Mouse (Mus musculus) lung, postnatal 4 days (tissue): ENCODE data around the gene Sdhc.
A peak's percentile ranks its signal among the peaks of the same experiment; 100 is the strongest.
"Not testable (repeated sequence)": the region's sequence is repeated elsewhere in the genome, so short reads cannot be mapped to it uniquely, and the experiment has no call there.

Experiments
- DNase-seq, 2 experiments: peaks; one replicate each; pipeline ENCODE4 v3.0.0; 2021

Sdhc gene

DNA sequence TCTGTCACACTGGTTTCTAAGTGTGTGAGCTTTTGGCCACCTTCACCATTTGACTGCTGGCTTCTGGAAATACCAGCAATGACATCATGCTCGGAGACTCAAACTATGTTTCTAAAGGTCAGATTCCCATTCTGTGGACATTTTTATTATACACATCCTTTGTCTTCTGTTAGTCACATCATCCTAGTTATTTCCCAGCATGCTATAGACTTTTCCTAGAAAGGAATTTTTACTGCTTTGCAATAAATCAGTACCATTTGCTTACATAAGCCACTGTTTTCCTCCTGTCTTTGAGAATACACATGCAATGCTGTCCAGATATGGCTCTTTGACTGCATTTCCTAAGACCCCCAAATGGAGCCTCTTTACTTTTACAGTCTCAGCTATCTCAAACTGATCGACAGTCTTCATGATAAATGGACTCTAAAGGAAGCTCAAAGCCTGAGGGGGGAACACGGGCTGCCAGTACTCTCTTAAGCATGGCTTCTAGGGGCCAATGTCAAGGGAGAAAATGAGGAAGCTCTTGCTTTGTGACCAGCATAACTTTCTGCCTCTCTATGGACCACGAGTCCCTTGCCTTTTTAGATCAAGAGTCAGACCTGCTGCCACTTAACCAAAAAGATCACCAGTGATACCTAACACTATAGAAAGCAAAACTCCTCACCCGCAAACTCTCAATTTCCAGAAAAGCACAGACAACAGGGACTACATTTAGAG lies 15.4 kb upstream of the Sdhc start:
- no peak for DNase-seq

DNA sequence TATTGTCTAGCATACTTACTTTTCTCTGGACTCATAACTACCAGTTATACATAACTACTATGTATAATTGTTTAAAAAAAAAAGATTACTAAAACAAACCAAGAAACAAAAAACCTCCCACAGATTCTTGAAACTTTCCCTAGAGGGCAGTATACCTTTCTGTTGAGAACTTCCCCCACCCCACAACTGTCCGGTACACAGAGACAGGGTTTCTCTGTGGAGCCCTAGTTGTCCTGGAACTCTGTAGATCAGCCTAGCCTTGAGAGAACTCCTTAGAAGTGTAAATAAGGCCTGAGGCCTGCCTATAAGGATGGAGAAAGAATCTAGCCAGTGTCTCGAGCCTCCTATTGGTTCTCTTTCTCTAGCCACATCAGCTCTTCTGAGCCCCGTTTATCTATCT lies 13.9 kb upstream of the Sdhc start:
- DNase-seq = no peak

DNA sequence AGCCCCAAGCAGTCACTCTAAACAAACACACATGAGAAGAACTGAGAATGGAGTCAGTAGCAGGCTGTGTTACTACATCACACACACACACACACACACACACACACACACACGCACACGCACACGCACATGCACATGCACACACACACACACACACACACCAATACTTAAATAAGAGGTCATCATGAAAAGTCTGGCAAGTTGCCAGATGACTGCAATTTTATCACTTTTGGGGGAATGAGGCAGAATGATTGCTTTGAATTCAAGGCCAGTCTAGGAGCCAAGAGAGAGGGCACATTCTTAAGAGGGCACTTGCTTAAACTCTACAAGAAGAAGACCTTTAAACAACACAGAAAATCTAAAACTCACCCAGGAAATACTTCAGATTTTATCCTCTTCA lies 12.1 kb upstream of the Sdhc start:
- no peak for DNase-seq

DNA sequence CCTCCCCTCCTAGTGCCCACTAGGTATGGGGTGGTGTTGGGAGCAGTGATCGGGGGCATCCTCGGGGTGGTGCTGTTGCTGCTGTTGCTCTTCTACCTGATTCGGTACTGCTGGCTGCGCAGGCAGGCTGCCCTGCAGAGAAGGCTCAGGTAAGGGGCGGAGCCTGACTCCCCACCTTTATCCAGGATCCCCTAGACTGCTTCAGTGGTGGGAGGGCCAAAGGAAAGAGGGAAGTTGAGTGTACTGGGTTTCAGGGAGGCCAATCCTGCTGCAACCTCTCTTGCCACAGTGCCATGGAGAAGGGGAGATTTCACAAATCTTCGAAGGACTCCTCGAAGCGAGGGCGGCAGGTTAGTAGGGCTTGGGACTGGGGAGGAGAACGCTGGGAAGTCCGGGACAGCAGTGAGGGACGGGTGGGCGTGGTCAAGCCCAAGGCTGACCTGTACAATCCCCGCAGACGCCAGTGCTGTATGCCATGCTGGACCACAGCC lies 9.1 kb upstream of the Sdhc start:
- peak; percentile 28 to 45 for DNase-seq

DNA sequence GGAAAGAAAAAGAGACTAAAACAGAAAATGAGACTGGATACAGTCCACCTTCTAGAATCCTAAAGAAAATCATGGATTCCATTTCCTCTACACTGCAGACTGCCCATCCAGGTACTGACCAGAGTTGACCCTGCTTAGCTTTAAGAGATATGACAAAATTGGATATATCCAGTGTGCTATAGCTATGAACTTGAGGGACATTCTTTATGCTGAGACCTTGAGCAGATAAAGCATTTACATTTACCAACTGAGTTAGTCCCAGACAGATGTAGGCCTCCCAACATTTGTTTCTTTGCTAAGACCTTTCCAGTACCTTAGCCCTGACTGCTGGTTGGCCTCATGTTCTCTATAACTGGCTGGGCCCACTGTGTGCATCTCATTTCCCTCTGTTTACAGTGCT lies 7.6 kb upstream of the Sdhc start:
- no peak for DNase-seq

DNA sequence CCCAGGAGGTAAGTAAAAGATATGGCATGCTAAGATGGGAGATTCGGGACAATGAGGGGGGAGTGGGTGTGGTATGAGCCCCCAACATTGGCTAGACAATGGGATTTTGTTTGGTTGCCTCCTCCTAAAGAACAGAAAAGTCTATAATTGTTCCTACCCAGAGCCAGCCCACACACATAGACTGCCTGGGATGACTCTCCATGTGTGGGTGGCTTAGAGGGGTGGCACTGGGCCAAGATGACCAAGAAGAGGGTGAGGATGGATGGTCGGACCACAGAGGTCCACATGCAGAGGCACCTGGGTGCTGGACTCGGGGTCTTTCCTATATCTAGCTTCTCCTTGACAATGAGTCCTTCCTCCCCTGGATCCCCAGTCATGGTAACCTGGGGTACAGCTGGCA lies 6.2 kb upstream of the Sdhc start:
- no peak for DNase-seq

DNA sequence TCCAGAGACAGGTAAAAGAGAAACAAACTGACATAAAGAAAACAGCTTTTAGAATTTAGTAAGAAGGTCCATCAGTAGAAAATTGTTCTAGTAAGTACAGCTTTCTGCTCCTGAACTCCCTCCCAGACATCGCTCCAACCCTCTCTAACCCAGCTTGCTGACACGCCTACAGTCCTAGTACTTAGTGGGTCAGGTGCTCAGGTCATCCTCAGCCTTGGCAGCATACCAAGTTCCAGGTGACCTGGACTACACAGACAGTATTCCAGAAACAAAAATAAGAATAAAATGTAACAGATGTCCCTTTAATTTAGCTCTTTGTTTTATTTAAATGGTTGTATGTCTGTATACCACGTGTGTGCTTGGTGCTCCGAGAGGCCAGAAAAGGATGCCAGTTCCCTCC lies 1.6 kb upstream of the Sdhc start:
- DNase-seq = no peak

DNA sequence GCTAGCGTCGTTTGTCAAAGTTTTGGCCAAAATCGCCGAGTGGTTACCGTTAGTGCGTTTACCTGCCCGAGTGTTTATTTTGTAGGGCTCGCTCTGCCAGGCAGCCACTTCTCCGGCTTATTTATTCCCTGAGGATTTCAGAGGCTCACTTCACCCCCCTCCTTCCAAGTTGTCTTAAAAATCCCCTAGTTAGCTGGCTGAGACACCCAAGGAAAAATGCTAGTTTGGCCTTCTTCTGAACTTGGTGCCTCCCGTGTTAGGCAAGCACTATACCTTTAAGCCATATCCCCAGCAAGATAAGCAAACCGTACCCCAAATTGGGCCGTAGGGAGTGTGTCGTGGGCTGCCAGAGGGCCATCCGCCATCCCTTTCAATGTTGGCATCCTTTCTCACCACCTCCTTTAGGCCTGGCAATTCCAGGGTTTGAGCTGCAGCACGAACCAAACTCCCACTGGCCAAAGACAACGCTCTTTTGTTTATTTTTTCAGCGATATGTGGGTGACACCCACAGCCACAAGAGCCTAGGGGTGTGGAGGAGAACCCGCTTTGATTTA lies 512 bp upstream of the Sdhc start:
- DNase-seq = peak; percentile 23 to 34

DNA sequence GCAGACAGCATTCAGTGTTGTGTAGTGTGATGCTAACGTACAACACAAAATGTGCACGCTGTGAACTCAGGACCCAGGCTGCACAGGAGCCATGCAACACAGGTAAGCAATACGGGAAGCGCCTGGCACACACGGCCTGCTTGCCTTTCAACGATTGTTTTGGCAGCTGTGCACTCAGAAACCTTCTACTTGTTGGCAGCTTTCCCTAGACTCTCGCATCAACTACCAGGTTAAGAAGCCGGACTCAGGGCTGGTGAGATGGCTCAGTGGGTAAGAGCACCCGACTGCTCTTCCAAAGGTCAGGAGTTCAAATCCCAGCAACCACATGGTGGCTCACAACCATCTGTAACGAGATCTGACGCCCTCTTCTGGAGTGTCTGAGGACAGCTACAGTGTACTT lies 7.4 kb downstream of the Sdhc start:
- DNase-seq = not testable (repeated sequence)

DNA sequence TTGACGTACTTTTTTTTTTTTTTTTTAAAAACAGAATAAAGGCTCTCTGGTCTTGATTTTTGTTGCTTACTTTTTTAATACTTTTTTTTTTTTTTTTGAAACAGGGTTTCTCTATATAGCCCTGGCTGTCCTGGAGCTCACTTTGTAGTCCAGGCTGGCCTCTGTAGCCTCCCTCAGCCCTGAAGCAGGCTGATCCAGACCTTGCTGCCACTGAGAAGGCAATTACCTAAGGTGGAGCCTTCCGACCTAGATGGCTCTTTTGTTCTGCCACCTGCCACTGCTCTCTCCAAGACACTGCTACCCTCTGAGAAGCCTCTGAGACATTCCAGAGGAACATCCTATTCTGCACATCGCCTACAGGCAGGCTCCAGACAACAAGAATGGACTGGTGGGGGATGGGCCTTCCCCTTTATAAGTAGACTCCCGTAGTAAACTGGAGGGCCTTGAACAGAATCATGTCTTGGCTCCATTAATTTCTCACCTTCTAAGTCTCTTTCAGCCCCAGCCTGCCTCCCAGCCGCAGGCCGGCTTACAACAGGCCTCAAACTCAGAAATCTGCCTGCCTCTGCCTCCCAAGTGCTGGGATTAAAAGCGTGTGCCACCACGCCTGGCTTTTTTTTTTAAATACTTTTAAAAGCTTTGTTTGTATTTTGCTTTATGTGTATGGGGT lies 12.8 kb downstream of the Sdhc start:
- DNase-seq = not testable (repeated sequence)

DNA sequence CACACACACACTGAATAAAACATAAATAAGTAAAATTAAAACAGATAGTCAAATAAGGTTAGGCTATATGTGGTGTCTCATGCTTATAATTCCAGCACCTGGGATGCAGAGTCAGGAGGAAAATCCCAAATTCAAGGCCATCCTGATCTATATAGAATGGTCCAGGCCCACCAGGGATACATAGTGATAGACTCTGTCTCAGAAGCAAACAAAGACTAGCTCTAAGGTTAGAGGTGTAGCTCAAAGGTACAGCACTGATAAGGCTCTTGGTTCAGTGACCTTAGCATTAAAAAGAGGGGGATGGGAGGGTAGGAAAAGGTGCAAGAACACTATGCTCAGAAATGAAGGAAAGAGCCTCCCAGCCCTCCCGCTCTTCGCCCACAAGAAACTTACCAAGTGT lies 14.8 kb downstream of the Sdhc start:
- DNase-seq = no peak

DNA sequence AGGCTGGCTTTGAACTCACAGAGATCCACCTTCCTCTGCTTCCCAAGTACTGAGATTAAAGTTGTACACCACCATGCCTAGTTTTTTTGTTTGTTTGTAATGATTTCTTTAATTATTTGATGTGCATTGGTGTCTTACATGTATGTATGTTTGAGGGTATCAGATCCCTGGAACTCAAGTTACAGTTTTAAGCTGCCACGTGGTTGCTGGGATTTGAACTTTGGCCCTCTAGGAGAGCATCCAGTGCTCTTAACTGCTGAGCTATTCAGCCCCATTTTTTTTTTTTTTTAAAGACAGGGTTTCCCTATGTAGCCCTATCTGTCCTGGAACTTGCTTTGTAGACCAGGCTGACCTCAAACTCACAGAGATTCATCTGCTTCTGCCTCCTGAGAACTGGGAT lies 19.4 kb downstream of the Sdhc start:
- DNase-seq = no peak

DNA sequence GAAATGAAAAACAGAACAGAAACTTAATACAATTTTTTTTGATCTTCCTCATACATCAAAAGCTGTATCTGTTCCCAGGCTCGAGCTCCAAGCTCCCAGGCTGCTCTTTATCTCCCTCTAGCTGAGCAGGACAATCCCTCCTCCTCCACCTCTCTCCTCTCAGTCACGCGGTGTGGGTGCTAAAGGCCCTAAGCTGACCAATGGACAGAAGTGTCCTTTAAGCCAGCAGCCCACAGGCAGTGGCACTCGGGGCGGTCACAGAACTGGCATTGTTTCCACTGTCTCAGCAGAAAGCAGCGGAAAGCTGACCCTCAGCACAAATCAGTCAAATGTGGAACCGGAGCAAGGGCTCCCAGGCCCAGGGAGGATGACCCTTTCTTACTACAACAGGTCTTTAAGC lies 21.2 kb downstream of the Sdhc start:
- DNase-seq = no peak

DNA sequence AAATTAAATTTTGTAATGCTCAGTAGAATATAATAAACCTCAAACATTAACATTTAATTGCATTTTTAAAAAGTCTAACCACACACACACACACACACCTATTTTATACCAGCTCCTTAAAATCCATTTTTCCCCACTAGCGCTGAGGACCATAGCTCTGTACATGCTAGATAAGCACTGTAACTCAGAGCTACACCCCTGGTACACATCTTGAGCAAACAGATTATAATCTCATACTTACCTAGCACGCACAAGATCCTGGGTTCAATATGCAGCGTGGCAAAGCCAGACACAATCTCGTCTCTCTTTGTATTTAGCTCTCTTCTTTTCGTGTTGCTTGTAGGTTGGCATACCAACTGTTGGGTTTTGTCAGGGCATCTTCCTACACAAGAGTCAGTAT lies 26.0 kb downstream of the Sdhc start:
- DNase-seq = no peak

DNA sequence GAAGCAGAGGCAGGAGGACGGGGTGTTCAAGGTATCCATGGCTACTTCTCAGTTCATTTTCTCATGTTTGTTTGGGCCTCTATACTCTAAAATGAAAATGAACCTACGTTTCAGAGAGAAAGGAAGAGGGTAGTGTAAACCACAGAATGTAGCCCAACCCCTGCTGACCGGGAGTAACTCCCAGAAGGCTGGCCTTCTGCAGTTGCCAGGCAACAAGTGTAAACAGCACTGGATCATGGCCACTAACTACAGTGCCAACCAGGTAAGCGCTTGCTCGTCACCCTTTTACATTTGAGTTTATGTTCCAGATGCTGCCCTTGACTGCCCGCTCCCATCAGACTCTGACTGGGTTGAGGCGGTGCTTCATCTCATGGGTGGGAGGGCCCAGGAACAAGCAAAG lies 27.5 kb downstream of the Sdhc start:
- DNase-seq = peak; percentile 32 to 37

DNA sequence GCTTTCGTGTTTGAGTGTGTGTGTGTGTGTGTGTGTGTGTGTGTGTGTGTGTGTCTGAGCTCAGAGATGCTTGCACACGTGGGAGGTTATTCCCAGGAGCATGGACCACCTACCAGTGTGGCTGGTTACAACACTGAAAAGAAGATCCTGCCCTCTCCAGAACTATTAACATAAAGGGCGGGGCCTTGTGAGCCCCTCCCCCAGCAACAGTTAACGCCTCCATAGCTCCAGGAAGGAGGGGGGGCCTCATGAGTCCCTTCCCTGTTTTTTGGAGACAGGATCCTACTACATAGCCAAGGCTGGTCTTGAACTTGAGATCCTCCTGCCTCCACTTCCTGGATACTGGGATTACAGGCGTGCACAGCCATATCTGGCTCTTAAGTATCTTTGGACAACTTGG lies 28.6 kb downstream of the Sdhc start:
- no peak for DNase-seq

DNA sequence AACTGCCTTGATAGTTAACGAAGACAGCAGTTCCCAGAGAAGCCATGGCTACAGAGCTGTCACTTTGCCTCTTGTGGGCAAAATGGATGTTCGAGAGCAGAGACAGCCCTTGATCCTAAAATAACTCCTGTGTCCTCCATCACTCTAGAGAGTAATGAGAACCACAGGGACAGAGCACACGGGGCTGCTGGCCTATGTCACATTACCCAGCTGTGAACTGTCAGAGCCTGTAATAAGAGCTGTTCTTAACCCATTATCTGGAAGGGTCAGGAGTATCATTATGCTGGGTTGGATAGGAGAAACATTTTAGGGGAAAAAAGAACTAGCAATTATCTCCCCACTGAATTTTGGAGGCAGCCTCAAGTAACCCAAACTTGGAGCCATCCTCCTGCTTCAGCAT lies 29.5 kb downstream of the Sdhc start:
- no peak for DNase-seq

DNA sequence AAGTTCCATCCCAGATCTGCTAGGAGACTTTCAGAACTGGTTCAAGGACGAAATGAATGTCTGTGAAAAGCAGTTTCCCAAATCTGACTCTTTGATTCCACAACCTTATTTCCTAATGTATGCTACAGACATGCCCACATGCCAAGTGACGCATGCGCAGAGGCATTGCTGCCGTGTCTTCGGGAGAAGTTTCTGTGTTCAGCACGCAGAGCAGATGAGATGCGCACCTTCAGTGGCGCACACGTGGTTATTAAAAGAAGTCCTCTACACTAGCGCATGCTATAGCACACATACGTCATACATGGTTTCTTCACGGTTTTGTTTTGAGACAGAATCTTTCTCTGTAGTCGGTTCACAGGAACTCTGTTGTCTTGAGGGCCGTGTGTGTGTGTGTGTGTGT lies 31.0 kb downstream of the Sdhc start:
- no peak for DNase-seq

DNA sequence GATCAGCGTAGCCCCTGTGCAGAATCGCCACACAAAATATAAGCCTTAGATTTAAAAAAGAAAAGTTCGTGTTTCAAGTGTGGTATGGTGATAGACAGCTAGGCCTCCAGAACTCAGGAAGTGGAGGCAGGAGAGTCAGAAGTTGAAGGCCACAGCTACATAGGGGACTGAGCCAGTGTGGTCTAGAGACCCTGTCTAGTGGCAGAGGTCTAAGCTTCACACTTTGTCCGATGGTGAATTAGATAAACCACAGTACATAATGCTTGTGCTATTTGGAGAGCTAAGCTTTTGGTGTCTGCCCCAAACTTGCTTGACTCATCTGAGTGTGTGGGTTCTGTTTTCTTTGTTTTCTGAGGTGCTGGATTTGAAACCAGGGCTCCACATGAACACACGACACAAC lies 31.4 kb downstream of the Sdhc start:
- no peak for DNase-seq

DNA sequence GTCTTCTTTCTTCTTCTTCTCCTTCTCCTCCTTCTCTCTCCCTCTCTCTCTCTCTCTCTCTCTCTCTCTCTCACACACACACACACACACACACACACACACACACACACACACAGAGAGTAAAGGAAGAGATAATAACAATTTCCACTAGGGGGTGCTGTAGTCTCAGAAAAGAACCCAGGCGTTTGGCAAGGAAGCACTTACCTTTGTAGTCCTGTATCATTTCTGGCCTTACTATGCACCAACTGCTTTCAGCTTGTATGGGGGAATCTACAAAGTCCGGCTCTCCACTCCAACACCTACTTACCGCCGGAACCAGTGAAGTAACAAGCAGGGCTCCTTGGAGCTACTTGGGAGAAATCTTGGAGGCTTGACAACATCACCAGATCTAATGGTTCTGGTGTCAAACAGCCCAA lies 32.1 kb downstream of the Sdhc start:
- DNase-seq = peak; percentile 53 to 69

DNA sequence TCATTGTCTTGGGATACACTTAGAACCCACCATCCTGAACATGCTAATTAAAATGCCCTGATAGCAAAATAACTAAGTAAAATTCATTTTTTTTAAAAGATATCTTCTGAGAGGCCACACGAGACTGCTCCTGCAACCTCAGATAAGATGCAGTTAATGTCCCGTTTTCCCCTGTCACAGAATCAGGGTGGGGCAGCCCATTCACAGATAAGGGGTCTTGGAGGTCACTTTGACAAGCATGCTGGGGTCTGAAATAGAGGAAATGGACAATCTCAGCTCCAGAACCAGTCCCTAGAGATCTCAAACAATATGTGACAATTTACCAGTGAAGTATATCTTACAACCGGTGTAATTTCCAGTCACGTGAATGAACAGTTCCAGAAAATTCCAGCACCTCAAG lies 34.1 kb downstream of the Sdhc start:
- DNase-seq = no peak

DNA sequence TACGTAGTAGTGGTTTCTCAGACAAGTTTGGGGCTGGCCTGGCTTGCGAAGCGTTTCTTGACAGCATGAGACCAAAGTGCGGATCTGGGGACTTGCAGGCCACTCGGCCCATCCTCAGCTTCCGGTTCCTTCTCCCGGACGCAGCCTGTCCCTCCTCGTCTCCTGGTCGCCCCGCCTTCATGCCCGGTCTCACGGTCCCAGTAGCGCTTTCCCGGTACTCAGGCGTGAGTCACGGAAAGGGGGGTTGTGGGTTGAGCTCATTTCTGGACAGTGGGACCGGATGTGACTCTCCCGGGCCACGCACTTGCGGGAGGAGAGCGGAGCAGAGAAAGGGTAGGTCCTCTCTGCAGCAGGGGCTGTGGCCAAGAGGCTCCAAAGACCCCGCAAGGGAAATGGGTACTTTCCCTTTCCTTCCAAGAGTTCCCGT lies 36.5 kb downstream of the Sdhc start, which contains the start of gene Cfap126:
Gene Cfap126, plus strand, starts transcription at position 46 of the 427 bp plus-strand sequence.
- DNase-seq = peak; percentile 88 to 92

DNA sequence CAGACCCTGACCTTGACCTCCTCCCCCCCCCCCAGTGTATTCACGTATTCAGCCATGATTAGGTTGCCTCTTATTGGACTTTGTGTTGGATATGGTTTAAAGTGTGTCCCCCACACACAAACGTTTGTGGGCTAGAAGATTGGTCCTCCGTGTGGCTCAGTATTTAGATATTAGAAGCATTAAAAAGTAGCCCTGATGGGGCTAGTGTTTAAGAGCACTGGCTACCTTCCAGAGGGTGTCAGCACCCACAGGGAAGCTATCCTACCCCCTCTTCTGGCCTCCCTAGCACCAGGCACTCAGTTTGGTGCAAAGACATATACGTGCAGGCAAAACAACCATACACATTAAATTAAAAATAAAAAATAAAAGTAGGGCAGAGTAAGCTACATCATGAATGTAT lies 37.4 kb downstream of the Sdhc start:
- DNase-seq = no peak
